Mouse (Mus musculus): ENCODE data around the gene Atp1a2.

GRCm38 (mm10) chr1:172247216-172247615 lies 50.6 kb downstream of the Atp1a2 start:
- no peak for TF ChIP-seq POLR2A (IDR thresholded peaks at IDR 0.05; ENCODE audit: borderline replicate concordance, extremely low read depth, low read depth, low read length)
- no peak for TF ChIP-seq CTCF (IDR thresholded peaks at IDR 0.05; ENCODE audit: insufficient read depth, low read length)
